Mouse (Mus musculus) olfactory bulb, adult 2 months (tissue): ENCODE measurements around the gene Zfp128. TPM values are rescaled to one million over a fixed set of nuclear protein-coding genes. Genes with fewer than 3 reads are reported as not detected.

ENCODE experiments used
- H3K27ac ChIP-seq: fragments of 200-500 bp; 2 replicates; pipeline ENCODE4 v1.5.1; 2012; ENCODE audit warnings: low read depth, low read length; ENCODE audit not compliant: insufficient read depth
- H3K4me1 ChIP-seq: fragments of 200-500 bp; 2 replicates; pipeline ENCODE4 v1.6.1; 2012; ENCODE audit warnings: low read length; ENCODE audit not compliant: control insufficient read depth, insufficient read depth
- H3K4me3 ChIP-seq: fragments of 200-500 bp; 2 replicates; pipeline ENCODE4 v1.5.1; 2012; ENCODE audit warnings: mild to moderate bottlenecking, low read depth, low read length, moderate library complexity; ENCODE audit not compliant: insufficient read depth
- CTCF ChIP-seq: fragments of 200-500 bp; IDR thresholded peaks from 2 replicates; pipeline ENCODE4 v1.5.1; 2012; ENCODE audit warnings: low read depth, mild to moderate bottlenecking, low read length, moderate library complexity; ENCODE audit not compliant: insufficient read depth
- POLR2A ChIP-seq: fragments of 200-500 bp; IDR thresholded peaks from 2 replicates; pipeline ENCODE4 v1.6.1; 2012; ENCODE audit warnings: mild to moderate bottlenecking, low read depth, low read length, moderate library complexity; ENCODE audit not compliant: insufficient read depth
- WGBS: fragments of 180-500 bp; shearing (Covaris S2); methylation state at CpG from one replicate; pipeline ENCODE4 v1.1.7; 2018; 5-methylcytosine and 5-hydroxymethylcytosine counted together
- polyA plus RNA-seq: library from polyadenylated mRNA; stranded (reverse); fragments of >200 nt; gene quantifications from 2 replicates; pipeline ENCODE4 v1.2.4, GENCODE M21; 2012; ENCODE audit warnings: low replicate concordance; ENCODE audit not compliant: missing spikeins, insufficient read depth, insufficient read length

The Zfp128 gene
- polyA plus RNA-seq, 1 experiment = not detected

DNA sequence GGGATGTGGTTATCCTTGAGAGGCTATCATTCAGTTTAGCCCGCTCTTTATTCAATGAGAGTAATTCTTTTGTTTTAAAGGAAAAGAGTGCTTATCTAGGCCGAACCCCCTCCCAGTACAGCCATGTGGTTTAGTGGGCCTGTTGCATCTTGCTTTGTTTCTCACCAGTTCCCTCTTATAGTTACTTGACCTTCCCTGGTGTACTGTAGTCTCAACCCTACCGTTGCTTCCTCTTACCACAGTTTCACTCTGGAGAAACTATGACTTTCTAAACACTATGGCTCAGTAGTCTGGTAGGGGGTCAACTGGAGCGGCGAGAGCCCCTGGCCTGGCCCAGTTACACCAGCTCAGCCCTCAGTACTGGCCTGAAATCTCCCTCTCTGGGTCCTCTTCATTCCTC, 6.6 kb downstream of the Zfp128 start:
- WGBS = 93% methylated on average over 5 of the region's 5 CpGs
- Histone ChIP-seq H3K27ac (no peak overlapping the region), H3K4me3 (no peak overlapping the region), H3K4me1 (no peaks in the 10 kb centered on the region)
- TF ChIP-seq POLR2A = no peak
- no peak for TF ChIP-seq CTCF

DNA sequence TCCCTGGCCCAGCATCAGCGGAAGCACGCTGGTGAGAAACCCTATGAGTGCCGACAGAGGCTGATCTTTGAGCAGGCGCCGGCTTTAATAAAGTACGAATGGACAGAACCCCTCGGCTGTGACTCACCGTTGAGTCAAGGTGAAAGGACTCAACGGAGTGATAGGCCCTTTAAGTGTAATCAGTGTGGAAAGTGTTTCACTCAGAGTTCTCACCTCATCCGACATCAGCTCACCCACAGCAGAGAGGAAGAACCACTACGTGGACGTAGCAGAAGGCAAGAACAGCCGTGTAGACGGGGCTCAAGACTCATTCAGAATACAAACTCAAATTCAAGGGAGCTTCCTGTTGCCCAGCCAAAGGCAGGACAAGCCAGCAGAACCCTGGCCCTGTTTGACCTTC, 10.0 kb downstream of the Zfp128 start:
- Histone ChIP-seq H3K4me3 (no peak overlapping the region), H3K4me1 (no peaks in the 10 kb centered on the region), H3K27ac (no peak overlapping the region)
- 92% methylated on average over 14 of the region's 14 CpGs for WGBS
- no peak for TF ChIP-seq POLR2A
- no peak for TF ChIP-seq CTCF

DNA sequence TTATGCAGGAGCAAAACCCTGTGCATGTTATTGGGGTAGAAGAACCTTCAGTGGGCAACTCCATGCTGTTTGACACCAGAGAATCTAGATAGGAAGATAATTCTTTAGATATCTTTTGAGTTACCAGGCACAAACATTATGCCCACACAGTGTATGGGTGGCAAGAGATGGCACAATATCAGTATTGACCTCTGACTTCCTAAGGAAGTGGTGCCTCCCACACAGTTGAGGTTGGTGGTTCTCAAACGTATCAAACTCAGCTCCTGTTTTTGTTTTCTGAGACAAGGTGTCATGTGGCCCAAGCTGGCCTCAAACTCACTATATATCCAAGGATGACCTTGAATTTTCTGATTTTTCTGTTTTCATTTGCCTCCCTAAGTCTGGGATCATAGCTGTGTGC, 10.4 kb downstream of the Zfp128 start:
- no peak overlapping the region for H3K4me3 ChIP-seq
- H3K27ac ChIP-seq = no peak overlapping the region
- TF ChIP-seq CTCF = no peak
- TF ChIP-seq POLR2A = no peak
- H3K4me1 ChIP-seq = no peaks in the 10 kb centered on the region
- WGBS = 79% methylated on average over 1 of the region's 1 CpGs

DNA sequence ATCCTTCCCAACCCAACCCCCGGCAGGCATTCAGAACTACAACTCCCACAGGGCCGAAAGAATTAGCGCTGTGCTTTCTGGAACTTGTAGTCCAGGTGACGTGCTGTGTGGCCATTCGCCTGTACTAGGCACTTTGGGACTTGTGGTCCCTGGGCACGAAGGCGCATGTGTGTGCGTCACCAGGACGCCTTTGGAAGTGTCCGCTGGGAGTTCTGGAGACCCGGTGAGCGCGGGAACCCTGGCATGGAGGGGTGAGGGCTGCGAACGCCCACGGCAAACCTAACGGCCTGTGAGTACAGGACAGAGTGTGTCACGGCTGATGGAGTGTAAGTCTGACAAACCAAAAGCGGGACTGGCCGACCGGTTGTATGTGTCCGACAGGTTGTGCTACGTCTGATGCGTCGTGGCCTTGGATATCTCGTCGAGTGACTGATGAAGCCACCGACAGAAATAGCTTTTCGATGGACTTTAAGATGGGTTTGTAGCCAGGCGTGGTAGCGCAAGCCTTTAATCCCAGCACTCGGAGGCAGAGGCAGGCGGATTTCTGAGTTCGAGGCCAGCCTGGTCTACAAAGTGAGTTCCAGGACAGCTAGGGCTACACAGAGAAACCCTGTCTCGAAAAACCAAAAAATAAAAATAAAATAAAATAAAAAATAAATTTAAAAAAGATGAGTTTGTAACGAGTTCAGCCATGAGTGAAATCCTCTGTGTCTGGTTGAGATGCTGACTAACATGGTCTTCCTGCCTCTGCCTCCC, 16.9 kb downstream of the Zfp128 start, which contains the start of gene Zscan22:
Gene Zscan22, plus strand, starts transcription at position 161 of the 756 bp plus-strand sequence.
- Histone ChIP-seq H3K4me3 (peak within 1 kb of the TSS; percentile 62), H3K4me1 (no peaks in the 10 kb centered on the region; the same call in 1 of the 2 replicates), H3K27ac (no peak within 1 kb of the TSS)
- 0 out of 2 replicates have a peak, but pooled peaks have one; percentile 59 for TF ChIP-seq POLR2A
- no peak for TF ChIP-seq CTCF
- 5% methylated on average over 36 of the region's 36 CpGs for WGBS

DNA sequence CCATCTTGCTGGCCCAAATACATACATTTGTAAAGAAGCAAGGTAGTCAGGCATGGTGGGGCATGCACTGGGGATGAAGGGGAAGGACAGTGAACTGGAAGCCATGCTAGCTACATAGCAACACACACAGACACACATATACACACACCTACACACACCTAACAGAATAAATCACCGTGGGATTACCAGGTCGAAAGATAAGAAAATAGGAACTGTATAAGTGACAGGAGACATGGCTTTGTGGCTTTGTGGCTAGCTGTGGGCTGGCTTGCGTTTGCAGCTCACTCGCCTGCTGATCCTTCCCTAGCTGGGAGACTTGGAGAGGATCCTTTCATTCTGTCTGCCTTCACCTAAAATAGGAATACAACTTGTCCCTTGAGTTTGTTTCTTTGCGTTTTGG, 20.5 kb downstream of the Zfp128 start:
- Histone ChIP-seq H3K27ac (no peak overlapping the region), H3K4me3 (no peak overlapping the region), H3K4me1 (no peaks in the 10 kb centered on the region; the same call in 1 of the 2 replicates)
- 95% methylated on average over 5 of the region's 5 CpGs for WGBS
- TF ChIP-seq CTCF (no peak), POLR2A (no peak)

DNA sequence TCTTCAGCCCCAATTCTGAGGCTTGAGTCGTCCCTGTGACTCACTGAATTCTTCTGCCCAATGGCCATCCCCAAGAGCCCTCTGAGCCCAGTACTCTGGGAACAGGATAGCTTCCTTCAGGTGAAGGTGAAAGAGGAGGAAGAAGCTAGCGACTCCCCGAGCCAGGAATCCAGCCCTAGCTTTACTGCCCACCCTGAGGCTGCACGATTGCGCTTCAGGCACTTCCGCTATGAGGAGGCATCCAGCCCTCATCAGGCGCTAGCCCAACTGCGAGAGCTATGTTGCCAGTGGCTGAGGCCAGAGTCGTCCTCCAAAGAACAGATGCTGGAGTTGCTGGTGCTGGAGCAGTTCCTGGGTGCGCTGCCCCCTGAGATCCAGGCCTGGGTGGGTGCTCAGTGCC, 22.6 kb downstream of the Zfp128 start:
- WGBS = 54% methylated on average over 10 of the region's 10 CpGs
- Histone ChIP-seq H3K4me3 (no peak overlapping the region), H3K4me1 (no peaks in the 10 kb centered on the region; the same call in 1 of the 2 replicates), H3K27ac (no peak overlapping the region)
- no peak for TF ChIP-seq POLR2A
- no peak for TF ChIP-seq CTCF

DNA sequence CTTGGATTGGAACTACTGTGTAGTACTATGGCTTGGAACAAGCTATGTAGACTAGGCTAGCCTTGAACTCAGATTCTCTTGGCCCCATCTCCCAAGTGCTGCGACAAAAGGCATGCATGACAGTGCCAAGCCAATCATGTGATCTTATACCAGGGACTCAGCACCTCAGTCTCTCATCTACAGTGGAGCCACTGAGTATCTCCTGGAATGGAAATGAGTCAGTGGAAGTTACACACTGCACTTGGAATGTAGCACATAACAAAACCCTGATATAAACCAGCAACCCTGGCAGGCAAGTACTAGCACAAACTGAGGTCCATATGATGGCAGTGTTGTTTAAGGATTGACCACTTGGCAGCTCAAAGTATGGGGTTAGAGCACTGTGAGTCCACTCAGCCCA, 24.2 kb downstream of the Zfp128 start:
- Histone ChIP-seq H3K4me1 (peaks cover 2% of the 10 kb centered on the region; the same call in 1 of the 2 replicates), H3K4me3 (no peak overlapping the region), H3K27ac (no peak overlapping the region)
- TF ChIP-seq CTCF = no peak
- TF ChIP-seq POLR2A = no peak
- 87% methylated on average over 1 of the region's 1 CpGs for WGBS

DNA sequence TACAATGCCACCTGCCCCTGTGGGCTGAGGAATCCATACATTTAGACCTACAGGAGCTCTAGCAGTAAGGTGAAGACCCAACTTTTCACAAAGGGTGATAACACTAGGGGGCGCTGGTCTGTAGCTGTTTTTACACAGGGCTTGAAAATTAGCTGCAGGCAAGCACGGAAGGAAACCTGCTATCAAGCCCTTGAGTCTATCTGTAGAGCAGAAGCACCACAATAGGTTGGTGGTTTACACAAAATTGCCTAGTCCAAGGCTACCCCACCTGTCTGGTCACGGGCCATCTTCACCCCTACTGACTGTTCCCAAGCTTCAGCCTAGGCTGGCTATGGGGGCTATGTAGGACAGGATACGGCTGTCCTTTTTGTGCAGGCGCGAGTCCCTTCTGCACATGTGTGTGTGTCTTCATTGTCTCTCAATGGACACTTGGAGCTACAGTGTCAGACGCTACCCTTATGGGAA, 28.6 kb downstream of the Zfp128 start:
- peak overlapping the region; percentile 98 for H3K27ac ChIP-seq
- WGBS = 26% methylated on average over 7 of the region's 7 CpGs
- H3K4me3 ChIP-seq = peak overlapping the region; percentile 82
- H3K4me1 ChIP-seq = peaks cover 2% of the 10 kb centered on the region; the same call in 1 of the 2 replicates
- TF ChIP-seq CTCF (no peak), POLR2A (0 out of 2 replicates have a peak, but pooled peaks have one; percentile 4)

DNA sequence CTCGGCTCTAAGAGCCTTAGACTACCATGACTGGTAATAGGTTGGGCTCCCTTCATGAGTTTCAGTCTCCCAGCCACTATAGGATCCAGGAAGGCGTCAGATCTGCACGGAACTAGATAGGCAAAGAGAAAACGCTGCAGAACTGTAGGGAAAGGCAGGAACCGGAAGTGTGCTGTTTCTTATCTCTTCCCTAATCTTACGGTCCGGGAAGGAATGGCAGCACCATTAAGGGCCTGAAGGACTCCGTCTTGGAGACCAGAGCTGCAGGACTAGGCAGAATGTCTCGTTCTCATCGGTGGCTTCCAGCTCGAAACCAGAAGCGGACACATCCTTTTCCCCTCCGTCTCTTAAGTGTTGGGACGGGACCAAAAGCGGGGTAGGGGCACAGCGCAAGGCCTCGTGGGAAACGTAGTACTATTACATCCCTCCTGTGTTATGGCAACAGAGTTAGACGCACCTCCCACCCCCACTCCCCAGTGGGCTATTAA, 29.2 kb downstream of the Zfp128 start:
- TF ChIP-seq CTCF (no peak), POLR2A (no peak)
- peaks cover 2% of the 10 kb centered on the region; the same call in 1 of the 2 replicates for H3K4me1 ChIP-seq
- peak overlapping the region; percentile 82 for H3K4me3 ChIP-seq
- H3K27ac ChIP-seq = peak overlapping the region; percentile 98
- WGBS = 8% methylated on average over 19 of the region's 19 CpGs
